Mouse (Mus musculus): ENCODE measurements around the gene Capns2.

Capns2 gene

DNA sequence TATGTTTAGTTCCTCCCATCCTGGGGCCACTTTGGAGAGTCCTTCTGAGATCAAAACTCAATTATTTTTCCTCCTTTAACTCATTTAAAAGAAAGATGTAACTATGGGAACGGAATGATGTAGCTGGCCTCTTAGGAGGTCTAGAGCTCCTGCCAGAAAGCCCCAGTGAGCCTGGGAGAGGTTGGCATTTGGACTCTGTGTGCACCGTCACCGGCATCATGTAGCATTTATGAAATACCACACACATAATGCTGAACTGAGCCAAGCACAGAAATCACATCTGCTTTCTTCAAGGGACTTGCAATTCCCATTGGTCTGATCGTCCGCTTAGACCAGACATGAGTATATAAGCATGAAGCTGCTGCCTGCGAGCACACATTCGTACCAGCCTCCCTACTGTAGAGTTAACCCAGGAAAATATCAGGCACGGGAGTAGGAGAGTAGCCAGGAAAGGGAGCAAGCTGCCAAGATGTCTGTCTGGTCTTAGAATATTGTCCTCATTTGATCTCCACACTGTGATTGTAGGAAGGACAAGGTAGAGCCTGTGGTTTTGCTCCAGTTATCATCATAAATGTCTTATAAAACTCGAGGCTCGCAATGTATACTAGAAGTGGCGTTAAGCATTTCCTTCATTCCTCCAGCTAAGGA is 2.4 kb downstream of the Capns2 start:
- DNase-seq (ENCODE audit: low spot score in 2 of 2) = no peak

DNA sequence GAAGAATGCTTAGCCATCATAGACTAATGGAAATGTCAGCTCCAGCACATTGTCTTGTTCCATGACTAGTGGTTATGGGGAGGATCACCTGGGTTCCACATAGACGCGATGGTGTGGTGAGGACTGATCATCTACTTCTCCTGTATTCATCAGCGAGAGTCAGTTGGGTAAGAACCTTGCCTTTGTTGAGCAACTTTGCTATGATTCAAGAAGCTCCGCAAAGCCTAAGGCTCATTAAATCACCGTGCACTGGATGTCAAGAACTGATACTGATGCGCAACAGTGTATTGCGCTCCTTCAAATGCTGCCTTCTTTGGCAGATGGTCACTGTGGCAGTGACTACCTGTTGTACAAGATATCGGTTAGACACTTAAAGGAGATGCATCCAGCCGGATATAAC is 5.3 kb downstream of the Capns2 start:
- DNase-seq (ENCODE audit: low spot score in 2 of 2) = no peak

DNA sequence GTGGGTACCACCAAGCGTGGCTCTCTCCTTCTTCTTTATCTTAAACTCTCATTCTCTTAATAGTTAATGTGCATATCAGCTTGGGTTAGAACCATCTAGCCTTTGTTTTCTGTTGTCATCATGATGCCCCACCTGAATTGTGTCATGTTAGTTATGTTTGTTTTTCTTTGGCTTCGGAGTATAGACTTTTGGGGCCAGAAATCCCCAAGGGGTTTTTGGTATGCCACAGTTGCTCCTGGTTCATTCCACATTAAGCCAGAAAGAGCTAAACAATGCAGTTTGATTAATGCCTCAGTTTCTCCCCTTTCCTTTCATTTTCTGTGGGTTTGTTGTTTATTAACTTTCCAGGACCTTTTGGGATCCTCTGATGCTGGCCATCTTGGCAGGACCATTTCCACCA is 7.2 kb downstream of the Capns2 start:
- DNase-seq (ENCODE audit: low spot score in 2 of 2) = no peak

DNA sequence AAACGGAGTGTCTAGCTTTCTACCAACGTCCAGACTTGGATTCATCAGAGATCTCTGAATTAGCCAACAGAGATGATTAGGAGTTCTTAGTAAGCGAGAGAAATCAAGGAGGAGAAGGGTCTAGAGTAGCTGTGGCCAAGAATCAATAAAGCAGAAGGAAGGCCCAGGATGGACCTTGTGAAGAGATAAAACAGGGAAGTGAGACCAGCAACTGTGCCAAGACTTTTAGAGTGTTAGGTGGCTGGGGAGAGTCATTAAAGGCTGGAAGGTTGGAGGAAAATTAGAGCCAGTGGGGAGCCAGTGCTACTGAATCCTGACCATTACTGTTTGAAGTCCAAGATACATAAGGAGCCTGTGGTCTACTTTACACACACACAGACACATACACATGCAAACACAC is 10.3 kb downstream of the Capns2 start:
- DNase-seq (ENCODE audit: low spot score in 2 of 2) = no peak

DNA sequence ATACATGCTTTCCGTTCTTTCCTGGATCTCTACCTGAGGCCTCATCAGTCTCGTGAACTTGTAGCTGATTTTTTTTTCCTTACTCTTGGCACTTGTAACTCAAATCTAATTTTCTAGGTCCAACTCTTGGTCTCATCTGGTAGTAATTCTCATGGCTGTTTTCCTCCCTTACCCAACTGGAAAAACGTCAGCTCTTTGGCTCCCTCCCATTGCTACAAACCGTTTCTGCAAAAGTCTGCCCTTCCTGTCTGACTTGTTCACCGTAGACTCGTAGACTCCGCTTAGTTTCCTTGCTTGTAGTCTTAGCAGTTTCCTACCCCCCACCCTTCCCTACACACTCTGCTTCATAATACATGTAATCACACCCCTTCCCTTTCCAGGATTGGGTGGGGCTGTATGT is 12.2 kb downstream of the Capns2 start:
- no peak for DNase-seq (ENCODE audit: low spot score in 2 of 2)

DNA sequence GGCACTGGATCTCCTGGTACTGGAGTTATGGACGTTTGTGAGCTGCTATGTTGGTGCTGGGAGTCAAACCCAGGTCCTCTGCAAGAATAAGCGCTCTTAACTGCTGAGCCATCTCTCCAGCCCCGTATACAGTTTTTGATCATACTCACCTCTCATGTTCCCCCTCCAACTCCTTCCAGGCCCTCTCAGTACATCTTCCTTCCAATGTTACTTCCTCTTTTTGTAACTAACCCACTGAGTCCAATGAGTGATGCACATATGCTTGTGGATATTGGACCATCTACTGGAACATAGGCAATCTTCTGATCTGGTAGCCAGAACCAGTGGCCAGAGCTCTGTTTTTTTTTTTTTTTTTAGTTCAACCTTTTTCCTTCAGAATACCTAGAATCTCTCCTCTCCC is 14.9 kb downstream of the Capns2 start:
- no peak for DNase-seq (ENCODE audit: low spot score in 2 of 2)

DNA sequence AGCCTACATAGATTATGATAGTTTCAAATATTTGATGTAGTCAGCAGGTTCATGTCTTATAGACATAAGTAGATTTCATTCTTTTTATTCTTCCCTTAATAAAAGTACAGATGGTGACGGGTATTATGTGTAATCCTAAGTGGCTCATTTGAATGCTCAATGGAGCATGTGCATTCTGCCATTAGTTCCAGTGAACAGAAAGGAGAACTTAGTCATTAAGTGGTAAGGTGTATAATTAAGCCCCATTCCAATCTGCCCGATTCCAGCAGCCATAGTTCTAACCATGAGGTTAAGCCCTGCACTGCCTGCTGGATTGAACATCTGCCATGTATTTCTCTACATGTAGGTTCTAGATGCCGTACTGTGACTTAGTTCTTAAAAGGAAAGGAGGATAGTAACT is 20.6 kb downstream of the Capns2 start:
- DNase-seq (ENCODE audit: low spot score in 2 of 2) = no peak

DNA sequence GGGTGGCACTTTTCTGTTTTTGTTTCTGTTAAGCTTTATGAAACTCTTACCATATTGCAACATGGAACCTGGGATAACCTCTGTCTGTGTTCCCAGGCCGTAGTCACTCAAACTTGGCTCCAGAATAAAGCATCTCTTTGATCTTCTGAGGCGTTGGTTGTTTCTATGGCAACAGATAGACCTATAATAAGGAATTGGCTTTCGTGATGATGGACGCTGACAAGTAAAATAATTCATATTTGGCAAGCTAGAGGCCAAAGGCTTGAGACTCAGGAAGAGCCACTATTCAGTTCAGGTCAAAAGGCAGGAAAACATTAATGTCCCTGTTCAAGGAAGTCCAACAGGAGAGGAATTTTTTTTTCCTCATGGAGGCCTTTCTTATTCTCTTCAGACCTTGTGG is 27.8 kb downstream of the Capns2 start:
- no peak for DNase-seq (ENCODE audit: low spot score in 2 of 2)

DNA sequence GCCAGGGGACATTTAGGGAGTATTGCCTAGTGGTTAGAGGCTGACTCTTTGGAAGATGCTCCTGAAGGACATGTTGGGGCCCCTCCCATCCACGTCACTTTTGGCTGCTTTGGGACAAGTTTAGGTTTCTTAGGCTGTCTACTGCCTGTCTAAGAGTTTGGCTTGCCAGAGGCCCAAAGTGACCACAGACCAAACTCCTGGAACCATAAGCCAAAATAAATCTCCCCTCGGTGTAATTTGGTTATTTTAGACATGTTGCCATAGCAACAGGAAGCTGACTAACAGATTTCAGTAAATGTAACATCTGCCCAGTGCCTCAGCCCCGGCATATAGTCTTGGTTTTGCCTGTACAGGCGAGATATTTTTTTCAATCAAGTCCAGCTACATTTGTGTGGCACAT is 36.8 kb downstream of the Capns2 start:
- DNase-seq (ENCODE audit: low spot score in 2 of 2) = no peak

DNA sequence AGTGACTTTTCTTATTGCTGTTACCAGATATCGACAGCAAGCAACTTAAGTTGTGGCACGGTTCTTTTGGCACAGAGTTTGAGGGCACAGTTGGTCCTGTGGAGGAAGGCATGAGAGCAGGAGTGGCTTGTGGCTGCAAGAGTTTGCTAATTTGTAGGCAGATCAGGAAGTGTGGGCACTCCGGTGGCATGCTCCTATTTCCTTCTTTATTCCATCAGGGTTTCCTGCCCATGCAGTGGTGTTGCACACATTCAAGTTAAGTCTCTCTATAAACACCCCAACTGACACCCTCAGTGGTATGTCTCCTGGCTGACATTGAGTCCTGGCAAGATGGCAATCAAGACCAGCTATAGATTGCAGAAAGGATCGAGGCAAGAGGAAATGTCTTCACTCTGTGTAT is 47.9 kb downstream of the Capns2 start:
- DNase-seq (ENCODE audit: low spot score in 2 of 2) = no peak

DNA sequence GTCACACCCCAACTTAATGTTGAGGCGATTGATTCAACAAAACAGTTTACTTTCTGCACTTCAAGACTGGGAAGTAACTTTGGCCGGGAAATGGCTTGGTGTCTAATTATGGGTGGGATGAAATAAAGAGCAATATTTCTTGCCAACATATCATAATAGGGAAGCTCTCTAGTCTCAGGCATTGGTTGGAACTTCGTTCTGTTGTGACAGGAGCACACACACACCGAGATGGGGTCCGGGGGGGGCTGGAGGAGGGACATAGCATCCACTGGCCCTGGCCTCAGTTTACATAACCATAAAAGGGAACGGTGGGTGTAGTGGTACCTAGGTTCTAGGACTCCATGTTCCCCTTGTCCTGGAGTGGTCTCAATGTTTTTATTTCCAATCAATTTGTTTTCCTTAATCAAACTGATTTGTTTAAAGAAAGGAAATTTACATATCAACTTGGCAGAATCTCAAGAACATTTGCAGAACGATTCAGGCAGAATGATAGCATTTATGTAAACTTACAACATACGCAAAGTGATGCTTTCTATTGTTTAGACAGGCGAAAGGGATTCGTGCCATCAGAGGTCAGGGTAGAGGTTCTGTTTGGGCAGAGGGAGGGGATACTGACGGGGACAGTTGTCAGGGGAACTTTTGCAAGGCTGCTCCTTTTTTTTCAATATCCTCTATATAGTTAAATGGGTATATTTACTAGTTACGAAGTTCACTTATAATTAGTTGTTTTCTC is 49.6 kb downstream of the Capns2 start:
- no peak for DNase-seq (ENCODE audit: low spot score in 2 of 2)

Measured in spleen, postnatal 36 days (tissue).